Mouse (Mus musculus): ENCODE data around the gene Xdh. TPM values are rescaled to one million over a fixed set of nuclear protein-coding genes. Genes with fewer than 3 reads are reported as not detected.
"Not testable (repeated sequence)": the region's sequence is repeated elsewhere in the genome, so short reads cannot be mapped to it uniquely, and the experiment has no call there.

Xdh gene
- total and polyA plus RNA-seq, 3 experiments: 2.0 to 14.5 TPM; not detected in 1

GRCm38 (mm10) chr17:73842963-73843362, 107.0 kb downstream of the Xdh start:
- Histone ChIP-seq H3K4me1 (ENCODE audit: control insufficient read depth in 1 of 2, insufficient read depth in 2 of 2, low read length in 2 of 2) (peaks cover 0 to 3% of the 10 kb centered on the region in 2 experiments; a peak in 2 of 4 replicates), H3K4me3 (ENCODE audit: control insufficient read depth in 1 of 2, insufficient read depth in 1 of 2, low read depth in 2 of 2, low read length in 2 of 2) (no peak overlapping the region), H3K27ac (ENCODE audit: control insufficient read depth, low read depth, low read length) (no peak overlapping the region), H3K27me3 (ENCODE audit: control insufficient read depth in 1 of 2, insufficient read depth in 2 of 2, low read length in 2 of 2) (no peaks in the 10 kb centered on the region), H3K9ac (ENCODE audit: control insufficient read depth, low read depth, low read length, poor library complexity, severe bottlenecking) (no peak overlapping the region), H3K79me2 (ENCODE audit: control insufficient read depth, insufficient read depth, low read length, poor library complexity) (no peaks in the 10 kb centered on the region), H3K9me3 (replicated peaks; ENCODE audit: insufficient read depth, low read length) (no peaks in the 10 kb centered on the region), H3K36me3 (ENCODE audit: control insufficient read depth in 1 of 2, insufficient read depth in 2 of 2, low read length in 2 of 2) (peaks cover 0 to 3% of the 10 kb centered on the region in 2 experiments; a peak in 1 of 4 replicates)
- DNase-seq (ENCODE audit: low read depth, low spot score): no peak
- TF ChIP-seq MAFK (IDR thresholded peaks at IDR 0.05; ENCODE audit: borderline replicate concordance, low read depth, low read length): no peak
- TF ChIP-seq CTCF (IDR thresholded peaks at IDR 0.05 in 2 of 3, conservative IDR thresholded peaks at IDR 0.05 in 1 of 3; ENCODE audit: control insufficient read depth in 1 of 3, insufficient read depth in 1 of 3, low read depth in 2 of 3, low read length in 3 of 3, poor library complexity in 1 of 3, severe bottlenecking in 1 of 3): no peak
- no peak for TF ChIP-seq E2F4 (IDR thresholded peaks at IDR 0.05; ENCODE audit: borderline replicate concordance, low read depth, low read length)
- TF ChIP-seq POLR2A (IDR thresholded peaks at IDR 0.05; ENCODE audit: control insufficient read depth in 1 of 2, insufficient read depth in 1 of 2, low read depth in 1 of 2, low read length in 2 of 2, poor library complexity in 1 of 2): no peak

DNA sequence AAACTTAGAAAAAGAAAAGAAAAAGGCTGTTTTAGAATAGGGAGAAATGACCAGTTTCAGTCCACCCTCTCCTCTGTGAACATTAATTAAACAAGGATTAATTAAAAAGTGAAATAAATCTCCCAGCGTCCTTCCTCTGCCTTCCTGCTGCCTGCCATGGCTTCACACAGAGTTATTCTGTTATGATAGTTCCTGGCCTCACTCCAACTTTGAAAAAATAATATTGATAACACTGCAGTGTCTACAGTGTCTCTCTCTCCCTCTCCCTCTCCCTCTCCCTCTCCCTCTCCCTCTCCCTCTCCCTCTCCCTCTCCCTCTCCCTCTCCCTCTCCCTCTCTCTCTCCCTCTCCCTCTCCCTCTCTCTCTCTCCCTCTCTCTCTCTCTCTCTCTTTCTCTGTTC, 110.1 kb downstream of the Xdh start:
- not testable (repeated sequence) for H3K36me3 ChIP-seq (ENCODE audit: control insufficient read depth in 1 of 2, insufficient read depth in 2 of 2, low read length in 2 of 2); H3K27ac ChIP-seq (ENCODE audit: control insufficient read depth, low read depth, low read length); H3K27me3 ChIP-seq (ENCODE audit: control insufficient read depth in 1 of 2, insufficient read depth in 2 of 2, low read length in 2 of 2); H3K9ac ChIP-seq (ENCODE audit: control insufficient read depth, low read depth, low read length, poor library complexity, severe bottlenecking); H3K79me2 ChIP-seq (ENCODE audit: control insufficient read depth, insufficient read depth, low read length, poor library complexity); H3K9me3 ChIP-seq (replicated peaks; ENCODE audit: insufficient read depth, low read length); H3K4me1 ChIP-seq (ENCODE audit: control insufficient read depth in 1 of 2, insufficient read depth in 2 of 2, low read length in 2 of 2)
- TF ChIP-seq ZNF384 (IDR thresholded peaks at IDR 0.05; ENCODE audit: low read depth, low read length): peak; percentile 68
- DNase-seq (ENCODE audit: low read depth, low spot score): peak; percentile 54
- peak overlapping the region in 1 of 2 experiments; percentile 36; a peak in 1 of 4 replicates for H3K4me3 ChIP-seq (ENCODE audit: control insufficient read depth in 1 of 2, insufficient read depth in 1 of 2, low read depth in 2 of 2, low read length in 2 of 2)

DNA sequence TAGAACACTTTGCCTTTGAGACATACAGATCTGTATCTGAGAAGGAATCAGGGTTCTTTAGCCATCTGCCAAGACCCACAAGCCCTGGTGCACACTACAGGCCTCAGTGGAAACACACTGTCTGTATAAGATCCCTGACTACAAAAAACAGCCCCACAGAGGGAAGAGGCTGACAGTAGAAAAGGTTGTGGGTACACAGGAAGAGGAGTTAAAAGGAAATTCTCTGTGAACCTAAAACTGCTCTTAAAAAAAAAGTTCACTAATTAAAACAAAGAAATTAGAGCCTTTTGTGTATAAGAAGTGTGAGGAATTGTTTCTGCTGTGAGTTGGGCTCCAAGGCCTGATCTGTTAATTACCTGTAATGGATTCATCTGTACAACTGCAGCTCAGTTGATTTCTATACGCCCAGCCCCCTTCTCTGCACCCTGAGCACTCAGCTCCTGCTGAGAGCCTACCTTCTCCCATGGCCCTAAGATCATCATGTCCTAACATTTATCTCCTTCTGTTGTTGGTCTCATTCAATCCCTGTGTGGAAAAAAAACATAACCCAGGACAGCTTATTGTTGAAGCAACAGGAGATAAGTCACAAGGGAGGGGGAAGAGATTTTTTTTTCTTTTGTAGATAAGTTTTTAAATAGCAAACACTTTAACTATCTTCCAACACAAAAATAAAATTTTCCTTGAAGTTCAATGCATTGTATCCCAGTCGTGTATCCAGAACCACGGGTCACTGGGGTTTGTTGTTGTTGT, 110.7 kb downstream of the Xdh start:
- Histone ChIP-seq H3K9ac (ENCODE audit: control insufficient read depth, low read depth, low read length, poor library complexity, severe bottlenecking) (no peak overlapping the region), H3K4me3 (ENCODE audit: control insufficient read depth in 1 of 2, insufficient read depth in 1 of 2, low read depth in 2 of 2, low read length in 2 of 2) (peak overlapping the region in 1 of 2 experiments; percentile 36; a peak in 1 of 4 replicates), H3K9me3 (replicated peaks; ENCODE audit: insufficient read depth, low read length) (no peaks in the 10 kb centered on the region), H3K36me3 (ENCODE audit: control insufficient read depth in 1 of 2, insufficient read depth in 2 of 2, low read length in 2 of 2) (peaks cover 0 to 5% of the 10 kb centered on the region in 2 experiments; a peak in 2 of 4 replicates), H3K27ac (ENCODE audit: control insufficient read depth, low read depth, low read length) (no peak overlapping the region), H3K79me2 (ENCODE audit: control insufficient read depth, insufficient read depth, low read length, poor library complexity) (no peaks in the 10 kb centered on the region), H3K27me3 (ENCODE audit: control insufficient read depth in 1 of 2, insufficient read depth in 2 of 2, low read length in 2 of 2) (no peaks in the 10 kb centered on the region), H3K4me1 (ENCODE audit: control insufficient read depth in 1 of 2, insufficient read depth in 2 of 2, low read length in 2 of 2) (peaks cover 5 to 6% of the 10 kb centered on the region in 2 experiments; a peak in 3 of 4 replicates)
- peak; percentile 14 for DNase-seq (ENCODE audit: low read depth, low spot score)
- no peak for TF ChIP-seq NELFE (IDR thresholded peaks at IDR 0.05; ENCODE audit: low read depth, low read length)
- TF ChIP-seq CTCF (IDR thresholded peaks at IDR 0.05 in 2 of 3, conservative IDR thresholded peaks at IDR 0.05 in 1 of 3; ENCODE audit: control insufficient read depth in 1 of 3, insufficient read depth in 1 of 3, low read depth in 2 of 3, low read length in 3 of 3, poor library complexity in 1 of 3, severe bottlenecking in 1 of 3): no peak
- TF ChIP-seq SMC3 (IDR thresholded peaks at IDR 0.05; ENCODE audit: low read depth, low read length): no peak
- peak; percentile 71 for TF ChIP-seq ZNF384 (IDR thresholded peaks at IDR 0.05; ENCODE audit: low read depth, low read length)
- no peak for TF ChIP-seq KAT2A (conservative IDR thresholded peaks at IDR 0.05; ENCODE audit: low read depth, low read length)
- TF ChIP-seq TAL1 (IDR thresholded peaks at IDR 0.05; ENCODE audit: low read length): no peak
